Mouse (Mus musculus) kidney, embryonic 16.5 days (tissue): ENCODE measurements around the gene Crisp3. TPM values are rescaled to one million over a fixed set of nuclear protein-coding genes. Genes with fewer than 3 reads are reported as not detected.
"Not testable (repeated sequence)": the region's sequence is repeated elsewhere in the genome, so short reads cannot be mapped to it uniquely, and the experiment has no call there.

Experiments used
- ATAC-seq: fragments of 200-750 bp; cut with Nextera tagmentation; 2 replicates; pipeline ENCODE4 v1.8.0; 2017; ENCODE audit warnings: moderate TSS enrichment; ENCODE audit not compliant: low FRiP score, low TSS enrichment
- H3K27ac ChIP-seq: fragments of 300-500 bp; sonication (generic); 2 replicates; pipeline ENCODE4 v1.5.1; 2014; ENCODE audit warnings: low read length
- H3K27me3 ChIP-seq: fragments of 300-500 bp; sonication (generic); 2 replicates; pipeline ENCODE4 v1.6.1; 2014; ENCODE audit warnings: low read length, control low read depth, mixed read lengths; ENCODE audit not compliant: insufficient read depth
- H3K36me3 ChIP-seq: fragments of 300-500 bp; sonication (generic); 2 replicates; pipeline ENCODE4 v1.6.1; 2014; ENCODE audit warnings: low read length, control low read depth, mixed read lengths; ENCODE audit not compliant: insufficient read depth
- H3K4me1 ChIP-seq: fragments of 300-500 bp; sonication (generic); 2 replicates; pipeline ENCODE4 v1.6.1; 2014; ENCODE audit warnings: low read length, control low read depth, mixed read lengths; ENCODE audit not compliant: insufficient read depth
- H3K4me2 ChIP-seq: fragments of 300-500 bp; sonication (generic); replicated peaks from 2 replicates; pipeline ENCODE4 v1.6.1; 2014; ENCODE audit warnings: low read depth, low read length
- H3K4me3 ChIP-seq: fragments of 300-500 bp; sonication (generic); 2 replicates; pipeline ENCODE4 v1.5.1; 2014; ENCODE audit warnings: mild to moderate bottlenecking, low read length
- H3K9ac ChIP-seq: fragments of 300-500 bp; sonication (generic); replicated peaks from 2 replicates; pipeline ENCODE4 v1.6.1; 2014; ENCODE audit warnings: low read length
- H3K9me3 ChIP-seq: fragments of 300-500 bp; sonication (generic); 2 replicates; pipeline ENCODE4 v1.6.1; 2016; ENCODE audit warnings: low read length, control low read depth
- WGBS: fragments of 180-500 bp; shearing (Covaris S2); extraction: QIAGEN DNeasy Blood & Tissue Kit; methylation state at CpG from one replicate; pipeline ENCODE4 v1.1.7; 2014; 5-methylcytosine and 5-hydroxymethylcytosine counted together
- polyA plus RNA-seq: library from polyadenylated mRNA; unstranded; fragments of >200 nt; fragmentation: Nextera tagmentation; extraction: Ambion mirVana; gene quantifications from 2 replicates; pipeline ENCODE4 v1.2.1, GENCODE M21; 2015

Gene Crisp3
- not detected in 2 replicates for polyA plus RNA-seq

DNA sequence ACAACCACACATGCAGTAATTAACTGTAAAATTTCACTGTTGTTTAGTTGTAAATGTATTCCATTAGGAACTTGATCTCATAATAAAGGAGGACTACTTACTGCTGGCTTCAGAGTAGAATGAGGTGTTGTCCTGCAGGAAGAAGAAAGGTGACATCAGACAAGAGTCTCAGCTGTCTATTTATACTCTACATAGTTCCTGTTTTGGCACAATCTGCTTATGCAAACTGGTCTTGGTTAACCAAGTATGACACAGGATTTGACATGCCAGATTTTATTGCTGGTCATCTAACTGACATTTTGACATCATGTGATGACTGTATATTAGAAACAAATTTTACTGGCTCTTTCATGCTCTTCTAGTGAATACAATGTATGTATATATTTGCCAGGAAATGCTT lies at the start of gene Crisp3:
Gene Crisp3, minus strand, starts transcription at position 154 of the 400 bp plus-strand sequence.
- Histone ChIP-seq H3K9me3 (no peaks in the 10 kb centered on the region), H3K4me2 (no peak within 1 kb of the TSS), H3K36me3 (no peaks in the 10 kb centered on the region), H3K4me3 (no peak within 1 kb of the TSS), H3K27me3 (no peaks in the 10 kb centered on the region), H3K4me1 (no peaks in the 10 kb centered on the region), H3K27ac (no peak within 1 kb of the TSS), H3K9ac (no peak within 1 kb of the TSS)
- no peak for ATAC-seq

DNA sequence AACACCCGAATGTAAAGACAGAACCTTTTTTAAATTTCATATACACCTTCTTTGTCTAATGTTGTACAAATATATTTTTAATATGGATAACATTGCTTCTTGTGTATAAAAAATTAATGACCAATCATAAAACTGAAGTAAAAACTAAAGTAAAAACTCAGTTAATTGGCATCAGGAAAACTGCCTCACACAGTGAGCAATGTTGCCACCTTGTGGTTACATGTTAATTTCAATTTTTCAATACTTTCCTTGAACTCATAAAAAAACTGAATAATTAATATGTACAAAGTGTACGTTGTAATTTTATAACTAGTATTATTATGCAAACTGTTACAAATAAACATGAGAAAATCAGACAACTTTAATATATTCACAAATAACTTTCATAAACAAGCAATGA lies 43.3 kb upstream of the Crisp3 start:
- Histone ChIP-seq H3K27me3 (no peaks in the 10 kb centered on the region), H3K4me3 (no peak overlapping the region), H3K9ac (no peak overlapping the region), H3K4me1 (no peaks in the 10 kb centered on the region), H3K9me3 (no peaks in the 10 kb centered on the region), H3K27ac (no peak overlapping the region), H3K4me2 (no peak overlapping the region), H3K36me3 (no peaks in the 10 kb centered on the region)
- WGBS: 86% methylated on average over 2 of the region's 2 CpGs
- no peak for ATAC-seq

DNA sequence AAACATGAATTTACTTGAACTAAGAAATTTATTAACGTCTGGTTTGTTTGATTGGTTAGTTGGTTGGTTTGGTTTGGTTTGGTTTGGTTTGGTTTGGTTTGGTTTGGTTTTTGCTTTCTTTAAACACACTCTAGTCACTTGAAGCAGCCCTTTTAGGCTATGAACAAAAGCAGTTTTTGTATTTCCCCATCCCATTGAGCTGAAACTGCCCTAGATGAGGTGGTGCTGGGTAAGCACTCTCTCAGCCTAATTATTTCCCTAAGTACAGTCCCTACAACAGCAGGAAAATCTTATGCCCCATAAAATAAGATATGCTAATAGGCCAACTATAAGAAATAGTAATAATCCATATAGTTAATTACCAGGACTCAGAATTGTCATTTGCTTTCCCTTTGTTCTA lies 33.4 kb upstream of the Crisp3 start:
- WGBS: 71% methylated on average over 1 of the region's 1 CpGs
- H3K4me1 ChIP-seq: no peaks in the 10 kb centered on the region
- H3K9ac ChIP-seq: no peak overlapping the region
- no peaks in the 10 kb centered on the region for H3K9me3 ChIP-seq
- no peak for ATAC-seq
- H3K27me3 ChIP-seq: no peaks in the 10 kb centered on the region
- H3K27ac ChIP-seq: no peak overlapping the region
- H3K36me3 ChIP-seq: no peaks in the 10 kb centered on the region
- no peak overlapping the region for H3K4me3 ChIP-seq
- no peak overlapping the region for H3K4me2 ChIP-seq

- Histone ChIP-seq H3K27me3 (no peaks in the 10 kb centered on the region), H3K4me1 (no peaks in the 10 kb centered on the region), H3K4me2 (no peak overlapping the region), H3K9ac (no peak overlapping the region), H3K27ac (no peak overlapping the region), H3K4me3 (no peak overlapping the region), H3K36me3 (no peaks in the 10 kb centered on the region), H3K9me3 (no peaks in the 10 kb centered on the region)
- ATAC-seq: no peak
- 47% methylated on average over 1 of the region's 1 CpGs for WGBS
These were observed 32.9 kb upstream of the Crisp3 start for GRCm38 (mm10) chr17:40274906-40275470.

- Histone ChIP-seq H3K4me3 (no peak overlapping the region), H3K9me3 (no peaks in the 10 kb centered on the region), H3K27ac (no peak overlapping the region), H3K36me3 (no peaks in the 10 kb centered on the region), H3K4me2 (no peak overlapping the region), H3K27me3 (no peaks in the 10 kb centered on the region), H3K4me1 (no peaks in the 10 kb centered on the region), H3K9ac (no peak overlapping the region)
- ATAC-seq: no peak
- 92% methylated on average over 1 of the region's 1 CpGs for WGBS
These were observed 10.4 kb upstream of the Crisp3 start for GRCm38 (mm10) chr17:40252487-40252886.

GRCm38 (mm10) chr17:40208540-40208939 lies 33.5 kb downstream of the Crisp3 start, which contains the start of gene Pgk2:
Gene Pgk2 (minus strand): TSS chr17:40208640.
- Histone ChIP-seq H3K4me3 (no peak within 1 kb of the TSS), H3K36me3 (no peaks in the 10 kb centered on the region), H3K27ac (no peak within 1 kb of the TSS), H3K9ac (no peak within 1 kb of the TSS), H3K9me3 (no peaks in the 10 kb centered on the region), H3K4me2 (no peak within 1 kb of the TSS), H3K27me3 (no peaks in the 10 kb centered on the region), H3K4me1 (no peaks in the 10 kb centered on the region)
- WGBS: 79% methylated on average over 4 of the region's 4 CpGs
- no peak for ATAC-seq

DNA sequence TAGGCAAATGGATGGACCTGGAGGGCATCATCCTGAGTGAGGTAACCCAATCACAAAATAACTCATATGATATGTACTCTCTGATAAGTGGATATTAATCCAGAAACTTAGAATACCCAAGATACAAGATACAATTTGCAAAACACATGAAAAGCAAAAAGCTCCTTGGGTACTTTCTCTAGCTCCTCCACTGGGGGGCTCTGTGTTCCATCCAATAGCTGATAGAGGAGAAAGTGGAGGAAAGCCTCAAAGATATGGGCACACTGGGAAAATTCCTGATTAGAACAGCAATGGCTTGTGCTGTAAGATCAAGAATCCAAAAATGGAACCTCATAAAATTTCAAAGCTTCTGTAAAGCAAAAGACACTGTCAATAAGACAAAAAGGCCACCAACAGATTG lies 40.3 kb downstream of the Crisp3 start:
- ATAC-seq, H3K27ac ChIP-seq, H3K9ac ChIP-seq, H3K9me3 ChIP-seq, H3K4me3 ChIP-seq, H3K4me1 ChIP-seq, H3K27me3 ChIP-seq, H3K36me3 ChIP-seq, H3K4me2 ChIP-seq: not testable (repeated sequence)

- H3K36me3 ChIP-seq, H3K4me3 ChIP-seq, H3K9me3 ChIP-seq, ATAC-seq, H3K27ac ChIP-seq, H3K27me3 ChIP-seq, H3K4me1 ChIP-seq, H3K9ac ChIP-seq, H3K4me2 ChIP-seq: not testable (repeated sequence)
- WGBS: 87% methylated on average over 4 of the region's 4 CpGs
These were observed 51.9 kb downstream of the Crisp3 start for GRCm38 (mm10) chr17:40190192-40190591.

Other genes with a start within 250 kb of the Crisp3 start
- gene AC192777.2, start 146.8 kb downstream of the Crisp3 start, polyA plus RNA-seq: not detected in 2 replicates
- gene Pgk2, start 33.6 kb downstream of the Crisp3 start, polyA plus RNA-seq: not detected in 2 replicates
- 0.21 TPM in 2 replicates for gene Crisp1, start 76.9 kb upstream of the Crisp3 start, polyA plus RNA-seq